In genomic region chr12:104057050-104057449, GRCm38 (mm10) we compare ENCODE assay signal across 10 mouse cellular contexts. TPM values are rescaled to one million over a fixed set of nuclear protein-coding genes. Genes with fewer than 3 reads are reported as not detected.
A peak's percentile ranks its signal among the peaks of the same experiment; 100 is the strongest.
DNase-seq lines count a peak whose midpoint lies in the region; ATAC-seq and TF ChIP-seq lines count a peak whose summit lies in the region.
"Had no signal": no experiment of that assay in that cellular context is flagged by ENCODE, and none has a peak within 500 bp of the region (broad histone marks: within the 10 kb centered on the region; RNA-seq: fewer than 3 reads in every experiment).

No protein-coding gene starts in this region.

- H3K4me1 ChIP-seq in forebrain, embryonic 14.5 days (ENCODE audit: control insufficient read depth, insufficient read depth, low read length), result no peaks in the 10 kb centered on the region
- no peaks in the 10 kb centered on the region for H3K4me1 ChIP-seq in forebrain, embryonic 11.5 days (replicated peaks; ENCODE audit: control insufficient read depth, insufficient read depth, low read length)
- no peaks in the 10 kb centered on the region for H3K4me1 ChIP-seq in small intestine, adult 2 months (ENCODE audit: control insufficient read depth, insufficient read depth, insufficient read length, low read length)

- no peak for TF ChIP-seq CTCF in small intestine, adult 2 months (IDR thresholded peaks at IDR 0.05; ENCODE audit: extremely low read depth, insufficient read length, insufficient replicate concordance, low read depth, low read length)

- peak; percentile 59 for DNase-seq in forebrain, embryonic 14.5 days (ENCODE audit: low spot score)
- DNase-seq in forebrain, embryonic 11.5 days (ENCODE audit: low spot score), result no peak
- peak; percentile 35 to 54 for DNase-seq in spleen, adult 18-20 months
- DNase-seq in spleen, postnatal 4 days (ENCODE audit: low spot score in 2 of 2), result no peak
- DNase-seq in ovary, adult 18-20 months (ENCODE audit: low spot score), result no peak
- DNase-seq in liver, result no peak

- H3K36me3 ChIP-seq in forebrain, embryonic 14.5 days (ENCODE audit: control insufficient read depth, insufficient read depth, low read length), result no peaks in the 10 kb centered on the region
- no peaks in the 10 kb centered on the region for H3K36me3 ChIP-seq in forebrain, embryonic 11.5 days (ENCODE audit: control insufficient read depth, insufficient read depth, low read length)
- H3K36me3 ChIP-seq in small intestine, adult 2 months (ENCODE audit: control insufficient read depth, insufficient read depth, low read length), result no peaks in the 10 kb centered on the region
- H3K36me3 ChIP-seq: G1E had no signal

- 48% methylated on average over 4 of the region's 4 CpGs for WGBS in forebrain, embryonic 14.5 days
- 71% methylated on average over 4 of the region's 4 CpGs for WGBS in forebrain, embryonic 11.5 days
- WGBS in small intestine, adult 2 months, result 28% methylated on average over 4 of the region's 4 CpGs

- no peak overlapping the region for H3K4me2 ChIP-seq in forebrain, embryonic 14.5 days (ENCODE audit: low read length)
- no peak overlapping the region for H3K4me2 ChIP-seq in forebrain, embryonic 11.5 days (ENCODE audit: low read depth, low read length, severe bottlenecking)

- no peak overlapping the region for H3K4me3 ChIP-seq in forebrain, embryonic 14.5 days (ENCODE audit: low read depth, low read length)
- H3K4me3 ChIP-seq in forebrain, embryonic 11.5 days (ENCODE audit: low read depth, low read length), result no peak overlapping the region
- no peak overlapping the region for H3K4me3 ChIP-seq in small intestine, adult 2 months (ENCODE audit: low read depth, low read length)

- peak; percentile 54; the same call in 1 of the 2 replicates for ATAC-seq in forebrain, embryonic 14.5 days
- no peak for ATAC-seq in forebrain, embryonic 11.5 days (replicated peaks; ENCODE audit: low FRiP score)
- ATAC-seq in hematopoietic stem cell, adult 5-6 weeks (replicated peaks in 1 of 2; ENCODE audit: insufficient read depth in 1 of 2, low FRiP score in 2 of 2, low TSS enrichment in 1 of 2, low read depth in 1 of 2, poor library complexity in 2 of 2, severe bottlenecking in 2 of 2), result peak; percentile 33 to 43; a peak in 3 of 4 replicates

- peak overlapping the region; percentile 44; the same call in 1 of the 2 replicates for H3K27ac ChIP-seq in forebrain, embryonic 14.5 days (ENCODE audit: low read depth, low read length)
- no peak overlapping the region for H3K27ac ChIP-seq in forebrain, embryonic 11.5 days (ENCODE audit: low read depth, low read length)
- peak overlapping the region; percentile 68 for H3K27ac ChIP-seq in small intestine, adult 2 months (ENCODE audit: insufficient read depth, low read depth, low read length)

- no peaks in the 10 kb centered on the region for H3K9me3 ChIP-seq in forebrain, embryonic 14.5 days (replicated peaks; ENCODE audit: control insufficient read depth, low read length)
- no peaks in the 10 kb centered on the region for H3K9me3 ChIP-seq in forebrain, embryonic 11.5 days (ENCODE audit: control insufficient read depth, low read length)

- TF ChIP-seq POLR2A in small intestine, adult 2 months (IDR thresholded peaks at IDR 0.05; ENCODE audit: low read depth, low read length), result no peak

- no peaks in the 10 kb centered on the region for H3K27me3 ChIP-seq in forebrain, embryonic 14.5 days (replicated peaks; ENCODE audit: control insufficient read depth, insufficient read depth, low read length)
- no peaks in the 10 kb centered on the region for H3K27me3 ChIP-seq in forebrain, embryonic 11.5 days (ENCODE audit: control insufficient read depth, insufficient read depth, low read length)
- H3K27me3 ChIP-seq in small intestine, adult 2 months (ENCODE audit: control insufficient read depth, insufficient read depth, low read length), result no peaks in the 10 kb centered on the region

- no peak overlapping the region for H3K9ac ChIP-seq in forebrain, embryonic 14.5 days (ENCODE audit: low read length)
- H3K9ac ChIP-seq in forebrain, embryonic 11.5 days (ENCODE audit: low read length), result no peak overlapping the region

RNA-seq across cellular contexts. Expression of gene Serpina12, which starts 12.8 kb away (rescaled TPM):
- not detected in 2 replicates for polyA plus RNA-seq in forebrain, embryonic 14.5 days (2014; fragmentation: Nextera tagmentation; extraction: Ambion mirVana)
- not detected in 2 replicates for polyA plus RNA-seq in forebrain, embryonic 11.5 days (2014; fragmentation: Nextera tagmentation; extraction: Ambion mirVana)
- not detected in 2 replicates for total RNA-seq in hematopoietic stem cell, adult 5-6 weeks (2017)
- polyA plus RNA-seq in small intestine, adult 2 months (2012; rRNA removed), result not detected in 2 replicates
- polyA plus RNA-seq: G1E; stomach, embryonic 16.5 days had no signal

RNA-seq across cellular contexts. Expression of gene Serpina9, which starts 43.5 kb away (rescaled TPM):
- not detected in 2 replicates for polyA plus RNA-seq in forebrain, embryonic 14.5 days (2014; fragmentation: Nextera tagmentation; extraction: Ambion mirVana)
- polyA plus RNA-seq in forebrain, embryonic 11.5 days (2014; fragmentation: Nextera tagmentation; extraction: Ambion mirVana), result not detected in 2 replicates
- not detected in 2 replicates for total RNA-seq in hematopoietic stem cell, adult 5-6 weeks (2017)
- 0.13 TPM in 1 of 2 replicates, not detected in the other for polyA plus RNA-seq in small intestine, adult 2 months (2012; rRNA removed)
- polyA plus RNA-seq: G1E had no signal

RNA-seq across cellular contexts. Expression of gene Serpina5, which starts 43.9 kb away (rescaled TPM):
- polyA plus RNA-seq in forebrain, embryonic 14.5 days (2014; fragmentation: Nextera tagmentation; extraction: Ambion mirVana), result not detected in 2 replicates
- not detected in 2 replicates for polyA plus RNA-seq in forebrain, embryonic 11.5 days (2014; fragmentation: Nextera tagmentation; extraction: Ambion mirVana)
- total RNA-seq in hematopoietic stem cell, adult 5-6 weeks (2017), result not detected in 2 replicates
- not detected in 2 replicates for polyA plus RNA-seq in small intestine, adult 2 months (2012; rRNA removed)
- total RNA-seq: G1E had no signal
- polyA plus RNA-seq: G1E; stomach, embryonic 16.5 days had no signal

RNA-seq across cellular contexts. Expression of gene Serpina3a, which starts 55.5 kb away (rescaled TPM):
- polyA plus RNA-seq in forebrain, embryonic 14.5 days (2014; fragmentation: Nextera tagmentation; extraction: Ambion mirVana), result not detected in 2 replicates
- not detected in 2 replicates for polyA plus RNA-seq in forebrain, embryonic 11.5 days (2014; fragmentation: Nextera tagmentation; extraction: Ambion mirVana)
- not detected in 2 replicates for total RNA-seq in hematopoietic stem cell, adult 5-6 weeks (2017)
- polyA plus RNA-seq in small intestine, adult 2 months (2012; rRNA removed), result not detected in 2 replicates
- polyA plus RNA-seq: G1E; stomach, embryonic 16.5 days had no signal

Comparison
In these comparisons a context has a peak if more than half of its experiments do, and no peak if none do; other contexts are left out.
1. DNase-seq: peak in forebrain, embryonic 14.5 days (single experiment) and spleen, adult 18-20 months (2 of 2); none in forebrain, embryonic 11.5 days (single experiment), spleen, postnatal 4 days (0 of 2), ovary, adult 18-20 months (single experiment) and liver (single experiment).